Mouse (Mus musculus) CD4-positive, CD25-positive, alpha-beta regulatory T cell, adult 4 months (primary cell): Measurements from ENCODE around the gene Bcap31. TPM values are rescaled to one million over a fixed set of nuclear protein-coding genes. Genes with fewer than 3 reads are reported as not detected.
A peak's percentile ranks its signal among the peaks of the same experiment; 100 is the strongest.

Experiments
- ATAC-seq: one replicate; pipeline ENCODE4 v1.8.0; 2017
- polyA plus RNA-seq, 2 experiments: library from polyadenylated mRNA; unstranded; fragments of 100-300 nt; shearing (Covaris generic); gene quantifications; one replicate each; pipeline ENCODE4 v1.2.1; 2017

Gene Bcap31
- polyA plus RNA-seq, 2 experiments from 2014 or later = 283 to 291 TPM

DNA sequence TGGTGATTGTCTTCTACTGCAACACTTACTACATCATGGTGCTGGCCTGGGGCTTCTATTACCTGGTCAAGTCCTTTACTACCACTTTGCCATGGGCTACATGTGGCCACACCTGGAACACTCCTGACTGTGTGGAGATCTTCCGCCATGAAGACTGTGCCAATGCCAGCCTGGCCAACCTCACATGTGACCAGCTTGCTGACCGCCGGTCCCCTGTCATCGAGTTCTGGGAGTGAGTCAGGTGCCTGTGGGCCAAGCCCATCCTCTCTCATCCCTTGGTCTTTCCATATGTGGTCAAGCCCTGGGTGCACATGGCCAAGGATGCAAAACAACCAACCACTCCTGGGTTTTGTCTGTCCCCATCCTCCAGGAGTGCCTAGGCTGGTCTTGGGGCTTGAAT, 39.3 kb downstream of the Bcap31 start:
- no peak for ATAC-seq

- no peak for ATAC-seq
Measured at GRCm38 (mm10) chrX:73675231-73675630, 40.7 kb downstream of the Bcap31 start.

- ATAC-seq = no peak
Measured at GRCm38 (mm10) chrX:73673968-73674661, 41.9 kb downstream of the Bcap31 start.

GRCm38 (mm10) chrX:73673619-73673967, 42.4 kb downstream of the Bcap31 start:
- no peak for ATAC-seq

DNA sequence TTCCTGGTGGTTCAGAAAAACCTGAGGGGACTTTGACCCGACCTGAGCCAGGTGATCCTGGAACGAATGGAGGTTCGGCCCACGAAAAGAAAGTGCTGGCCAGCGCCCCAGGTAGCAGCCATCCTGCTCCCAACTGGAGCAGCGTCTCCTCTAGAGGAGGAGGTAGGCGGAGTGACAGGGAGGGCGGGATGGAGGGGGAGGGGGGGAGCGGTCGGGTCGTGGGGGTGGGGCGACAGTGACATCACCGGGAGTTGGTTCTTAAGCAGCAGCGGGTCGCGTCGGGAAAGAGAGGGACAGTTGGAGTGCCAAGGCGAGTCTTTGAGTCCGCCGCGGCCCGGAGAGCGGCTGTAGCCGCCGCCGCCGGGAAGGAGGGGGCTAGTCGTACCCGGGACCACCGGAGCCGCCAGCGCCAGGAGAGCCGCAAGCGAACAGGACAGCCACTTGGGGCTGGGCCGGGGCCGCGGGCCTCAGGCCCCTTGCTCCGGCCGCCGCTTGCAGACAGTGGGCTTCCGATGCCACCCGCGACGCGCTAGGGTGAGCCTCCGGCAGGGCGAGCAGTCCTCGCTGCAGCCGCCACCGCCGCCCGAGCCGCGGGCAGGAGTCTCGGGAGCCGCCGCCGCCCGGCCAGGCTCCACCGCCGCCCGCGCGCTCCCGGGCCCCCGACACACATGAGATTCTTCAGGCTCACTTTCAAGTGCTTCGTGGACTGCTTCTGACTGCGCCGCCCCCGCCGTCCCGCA, 42.9 kb downstream of the Bcap31 start, which contains the start of gene Slc6a8:
Gene Slc6a8 (plus strand): TSS at position 272 of the 740 bp plus-strand sequence.
- peak; percentile 53 for ATAC-seq

GRCm38 (mm10) chrX:73672031-73672431, 43.9 kb downstream of the Bcap31 start:
- ATAC-seq = peak; percentile 77

GRCm38 (mm10) chrX:73663143-73663542, 52.8 kb downstream of the Bcap31 start:
- ATAC-seq = no peak

- no peak for ATAC-seq
Measured at GRCm38 (mm10) chrX:73660284-73660665, 55.7 kb downstream of the Bcap31 start.

- ATAC-seq = peak; percentile 63
Measured at GRCm38 (mm10) chrX:73659575-73660283, 56.2 kb downstream of the Bcap31 start, which contains the start of gene Pnck. TSS of gene Pnck (minus strand) at chrX:73660117.

- ATAC-seq = no peak
Measured at GRCm38 (mm10) chrX:73658936-73659574, 56.9 kb downstream of the Bcap31 start.

GRCm38 (mm10) chrX:73658391-73658790, 57.6 kb downstream of the Bcap31 start:
- ATAC-seq = no peak

- peak; percentile 35 for ATAC-seq
Measured at GRCm38 (mm10) chrX:73655529-73655928, 60.4 kb downstream of the Bcap31 start.

GRCm38 (mm10) chrX:73654177-73654576, 61.8 kb downstream of the Bcap31 start:
- ATAC-seq = peak; percentile 69

DNA sequence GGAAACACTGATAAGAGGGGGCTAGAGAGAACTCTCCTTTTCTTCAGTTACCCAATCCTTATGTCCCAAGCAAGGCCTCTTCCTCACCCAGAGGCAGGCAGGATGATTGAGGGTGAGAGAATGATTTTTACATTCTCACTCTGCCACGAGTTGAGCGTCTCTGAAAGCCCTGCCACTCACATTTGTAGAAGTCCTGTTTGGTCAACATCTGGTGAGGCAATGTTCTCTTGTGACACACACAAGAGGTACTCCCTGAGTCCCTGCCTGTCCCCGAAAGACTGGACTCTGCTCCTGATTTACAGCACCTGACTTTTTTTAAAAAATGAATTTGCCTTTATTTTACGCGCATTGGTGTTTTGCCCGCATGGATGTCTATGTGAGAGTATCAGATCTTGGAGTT, 62.6 kb downstream of the Bcap31 start:
- no peak for ATAC-seq

DNA sequence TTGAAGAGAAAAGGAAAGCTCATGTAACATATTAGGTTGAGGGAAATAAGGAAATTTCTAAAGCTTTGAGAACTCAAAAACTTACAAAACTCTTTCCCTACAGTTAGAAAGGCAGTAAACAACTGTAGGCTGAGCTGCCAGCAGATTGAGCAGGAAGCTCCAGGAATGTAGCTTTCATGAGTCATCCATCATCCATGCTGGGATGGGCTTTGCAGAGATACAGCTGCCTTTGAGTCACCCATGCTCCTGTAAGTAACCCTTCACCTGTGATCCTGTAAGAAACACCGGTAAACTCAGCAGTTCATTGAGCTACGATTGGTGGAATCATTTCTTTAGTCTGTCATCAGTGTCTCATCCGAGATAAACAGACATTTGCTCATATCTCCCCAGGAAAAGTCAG, 65.1 kb downstream of the Bcap31 start:
- ATAC-seq = no peak

DNA sequence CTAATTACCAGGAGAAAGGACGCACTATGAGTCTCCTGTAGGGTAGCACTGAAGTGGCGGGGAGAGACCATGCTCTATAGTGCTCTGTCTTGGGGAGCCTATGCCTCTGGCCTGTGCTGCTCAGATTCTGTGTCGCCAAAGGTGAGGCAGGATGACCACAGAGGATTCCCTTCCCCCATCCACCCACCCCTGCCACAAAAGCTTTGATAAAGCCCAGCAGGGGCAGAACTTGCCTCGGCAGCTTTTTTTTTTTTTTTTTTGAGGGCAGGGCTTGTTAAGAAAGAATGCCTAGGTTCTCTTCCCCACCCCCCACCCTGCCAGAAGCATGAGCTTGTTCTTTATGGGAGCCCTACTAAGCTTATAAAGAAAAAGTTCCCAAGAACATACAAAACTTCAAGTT, 70.9 kb downstream of the Bcap31 start:
- no peak for ATAC-seq

DNA sequence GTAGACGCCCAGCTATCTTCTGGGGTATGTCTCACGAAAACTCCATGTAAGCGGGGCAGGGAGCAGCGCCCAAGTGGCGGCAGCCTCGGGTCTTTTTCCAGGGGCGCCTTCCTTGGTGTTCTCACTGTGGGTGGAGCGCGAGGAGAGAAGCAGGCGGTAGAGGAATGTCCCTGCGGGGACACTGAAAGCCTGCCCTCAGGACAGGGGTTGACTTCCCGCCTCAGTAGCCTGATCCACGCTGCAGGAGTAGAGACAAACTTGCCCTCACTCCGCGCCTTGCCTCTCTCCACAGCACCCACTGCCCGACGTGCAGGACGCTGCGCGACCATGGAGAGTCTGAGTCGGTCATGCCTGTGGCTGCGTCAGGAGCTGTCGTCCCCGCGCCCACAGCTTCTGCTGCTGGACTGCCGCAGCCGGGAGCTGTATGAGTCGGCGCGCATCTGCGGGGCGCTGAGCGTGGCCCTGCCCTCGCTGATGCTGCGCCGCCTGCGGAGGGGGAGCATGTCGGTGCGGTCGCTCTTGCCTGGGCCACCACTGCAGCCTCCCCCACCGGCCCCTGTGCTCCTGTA, 76.0 kb downstream of the Bcap31 start:
- ATAC-seq = no peak

GRCm38 (mm10) chrX:73639255-73639675, 76.7 kb downstream of the Bcap31 start, which contains the start of gene Dusp9:
TSS of gene Dusp9 (plus strand) at chrX:73639419.
- peak; percentile 53 for ATAC-seq

DNA sequence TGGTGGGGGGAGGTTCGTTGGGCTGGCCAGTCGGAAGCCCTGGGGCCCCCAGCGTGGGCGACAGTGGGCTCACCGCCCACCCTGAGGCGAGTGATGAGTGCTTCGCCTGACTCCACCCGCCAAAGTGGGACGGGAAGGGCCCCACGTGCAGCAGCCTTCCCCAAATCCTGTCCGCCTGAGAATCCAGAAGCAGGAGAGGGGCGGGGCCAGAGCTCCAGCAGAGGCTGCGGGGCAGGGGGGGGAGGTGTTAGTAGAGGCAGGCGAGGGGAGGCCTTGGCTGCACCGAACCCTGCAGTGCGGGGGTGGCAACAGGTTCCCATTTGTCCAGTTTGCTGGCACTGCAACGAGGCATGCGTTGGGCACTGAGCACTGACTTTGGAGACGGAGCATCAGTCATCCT, 78.6 kb downstream of the Bcap31 start:
- ATAC-seq = no peak
